Mouse (Mus musculus) lung, postnatal 0 days (tissue): Measurements from ENCODE around the gene Cklf. TPM values are rescaled to one million over a fixed set of nuclear protein-coding genes. Genes with fewer than 3 reads are reported as not detected.

Experiments
- ATAC-seq: fragments of 200-750 bp; cut with Nextera tagmentation; 2 replicates; pipeline ENCODE4 v1.8.0; 2017; ENCODE audit warnings: moderate library complexity
- DNase-seq: peaks from one replicate; pipeline ENCODE4 v3.0.0-alpha.2; 2016; ENCODE audit warnings: low spot score
- H3K27ac ChIP-seq: fragments of 300-500 bp; sonication (generic); 2 replicates; pipeline ENCODE4 v1.5.1; 2014; ENCODE audit warnings: antibody characterized with exemption, mild to moderate bottlenecking, low read length, mixed read lengths
- H3K27me3 ChIP-seq: fragments of 300-500 bp; sonication (generic); replicated peaks from 2 replicates; pipeline ENCODE4 v1.6.1; 2014; ENCODE audit warnings: low read length, mixed read lengths; ENCODE audit not compliant: insufficient read depth
- H3K36me3 ChIP-seq: fragments of 300-500 bp; sonication (generic); 2 replicates; pipeline ENCODE4 v1.6.1; 2014; ENCODE audit warnings: low read length, mixed read lengths; ENCODE audit not compliant: insufficient read depth
- H3K4me1 ChIP-seq: fragments of 300-500 bp; sonication (generic); 2 replicates; pipeline ENCODE4 v1.6.1; 2014; ENCODE audit warnings: antibody characterized with exemption, low read depth, low read length, mixed read lengths; ENCODE audit not compliant: insufficient read depth
- H3K4me2 ChIP-seq: fragments of 300-500 bp; sonication (generic); replicated peaks from 2 replicates; pipeline ENCODE4 v1.6.1; 2014; ENCODE audit warnings: low read depth, mild to moderate bottlenecking, low read length, moderate library complexity, mixed read lengths
- H3K4me3 ChIP-seq: fragments of 300-500 bp; sonication (generic); 2 replicates; pipeline ENCODE4 v1.5.1; 2014; ENCODE audit warnings: low read depth, low read length
- H3K9ac ChIP-seq: fragments of 300-500 bp; sonication (generic); replicated peaks from 2 replicates; pipeline ENCODE4 v1.6.1; 2014; ENCODE audit warnings: low read depth, mild to moderate bottlenecking
- H3K9me3 ChIP-seq: fragments of 300-500 bp; sonication (generic); 2 replicates; pipeline ENCODE4 v1.6.1; 2016; ENCODE audit warnings: low read length, mixed read lengths
- CTCF ChIP-seq: IDR thresholded peaks from 2 replicates; pipeline ENCODE4 v1.5.1; 2016; ENCODE audit warnings: antibody characterized with exemption, mild to moderate bottlenecking
- EP300 ChIP-seq: IDR thresholded peaks from 2 replicates; pipeline ENCODE4 v1.6.1; 2016; ENCODE audit warnings: antibody characterized with exemption, mild to moderate bottlenecking, control low read depth
- WGBS: fragments of 180-500 bp; shearing (Covaris S2); extraction: QIAGEN DNeasy Blood & Tissue Kit; methylation state at CpG from one replicate; pipeline ENCODE4 v1.1.7; 2014; 5-methylcytosine and 5-hydroxymethylcytosine counted together
- polyA plus RNA-seq: library from polyadenylated mRNA; unstranded; fragments of >200 nt; fragmentation: Nextera tagmentation; extraction: Ambion mirVana; gene quantifications from 2 replicates; pipeline ENCODE4 v1.2.1, GENCODE M21; 2015

Gene Cklf
- polyA plus RNA-seq, 1 experiment from 2014 or later = 29.2 TPM

- no peaks in the 10 kb centered on the region for H3K4me1 ChIP-seq
- no peaks in the 10 kb centered on the region for H3K9me3 ChIP-seq
- ATAC-seq = no peak
- no peak overlapping the region for H3K4me2 ChIP-seq
- H3K27me3 ChIP-seq = no peaks in the 10 kb centered on the region
- H3K9ac ChIP-seq = no peak overlapping the region
- DNase-seq = no peak
- peaks cover 15% of the 10 kb centered on the region for H3K36me3 ChIP-seq
- WGBS = 76% methylated on average over 12 of the region's 12 CpGs
- H3K27ac ChIP-seq = no peak overlapping the region
- TF ChIP-seq CTCF (no peak), EP300 (no peak)
- no peak overlapping the region for H3K4me3 ChIP-seq
Observed at GRCm38 (mm10) chr8:104242038-104242644, 8.5 kb upstream of the Cklf start.

GRCm38 (mm10) chr8:104246621-104247020 lies 4.0 kb upstream of the Cklf start:
- TF ChIP-seq CTCF = no peak
- no peak for TF ChIP-seq EP300
- no peaks in the 10 kb centered on the region for H3K9me3 ChIP-seq
- H3K9ac ChIP-seq = no peak overlapping the region
- no peak overlapping the region for H3K27ac ChIP-seq
- H3K27me3 ChIP-seq = no peaks in the 10 kb centered on the region
- DNase-seq (peak; percentile 14), ATAC-seq (no peak)
- H3K4me2 ChIP-seq = no peak overlapping the region
- H3K4me1 ChIP-seq = peaks cover under 1% of the 10 kb centered on the region; the same call in 1 of the 2 replicates
- H3K4me3 ChIP-seq = no peak overlapping the region
- WGBS = 74% methylated on average over 4 of the region's 4 CpGs
- peaks cover 5% of the 10 kb centered on the region; the same call in 1 of the 2 replicates for H3K36me3 ChIP-seq

- WGBS = 56% methylated on average over 22 of the region's 22 CpGs
- peaks cover 5% of the 10 kb centered on the region; the same call in 1 of the 2 replicates for H3K36me3 ChIP-seq
Observed at GRCm38 (mm10) chr8:104247054-104247907, 3.4 kb upstream of the Cklf start.

DNA sequence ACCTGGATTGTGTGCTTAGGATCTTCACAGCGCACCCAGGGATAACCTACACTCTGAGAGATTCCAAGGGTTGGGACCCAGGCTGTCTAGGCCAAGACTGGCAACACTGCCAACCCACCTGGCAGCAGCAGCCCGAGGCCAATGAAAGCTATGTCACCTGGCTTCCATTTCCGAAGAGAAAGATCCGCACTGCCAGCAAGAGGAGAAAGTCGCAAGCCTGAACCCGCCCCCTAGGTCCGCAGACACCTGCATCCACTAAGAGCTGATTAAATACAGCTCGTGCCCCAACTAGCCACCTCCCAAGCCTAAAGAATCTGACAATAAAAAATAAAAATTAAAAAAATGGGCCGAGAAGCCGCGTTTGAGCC lies 2.8 kb upstream of the Cklf start:
- H3K4me2 ChIP-seq = peak overlapping the region; percentile 87
- no peaks in the 10 kb centered on the region for H3K27me3 ChIP-seq
- H3K9me3 ChIP-seq = no peaks in the 10 kb centered on the region
- TF ChIP-seq EP300 (no peak), CTCF (no peak)
- H3K27ac ChIP-seq = peak overlapping the region; percentile 76
- peak overlapping the region; percentile 84 for H3K4me3 ChIP-seq
- DNase-seq (peak; percentile 16), ATAC-seq (peak; percentile 10; the same call in 1 of the 2 replicates)
- H3K4me1 ChIP-seq = peaks cover 4% of the 10 kb centered on the region; the same call in 1 of the 2 replicates
- no peaks in the 10 kb centered on the region for H3K36me3 ChIP-seq
- peak overlapping the region; percentile 82 for H3K9ac ChIP-seq
- WGBS = 3% methylated on average over 11 of the region's 11 CpGs

More at GRCm38 (mm10) chr8:104247054-104247907, 3.4 kb upstream of the Cklf start:
- TF ChIP-seq EP300 = no peak
- no peak for TF ChIP-seq CTCF
- H3K27me3 ChIP-seq = no peaks in the 10 kb centered on the region
- H3K4me3 ChIP-seq = peak overlapping the region; percentile 84
- H3K27ac ChIP-seq = 0 out of 2 replicates have a peak overlapping the region, but pooled peaks have one; percentile 76
- ATAC-seq = no peak
- H3K4me1 ChIP-seq = peaks cover 4% of the 10 kb centered on the region; the same call in 1 of the 2 replicates
- peak overlapping the region; percentile 87 for H3K4me2 ChIP-seq
- peak; percentile 17 for DNase-seq
- H3K9ac ChIP-seq = peak overlapping the region; percentile 82
- H3K9me3 ChIP-seq = no peaks in the 10 kb centered on the region

GRCm38 (mm10) chr8:104248276-104248675 lies 2.4 kb upstream of the Cklf start, which contains the start of gene Tk2:
Tk2 (minus strand) TSS chr8:104248558.
- whole genome bisulfite sequencing = under 1% methylated on average over 28 of the region's 28 CpGs
- peaks cover 4% of the 10 kb centered on the region; the same call in 1 of the 2 replicates for H3K4me1 ChIP-seq
- DNase-seq = peak; percentile 93
- peak within 1 kb of the TSS; percentile 76 for H3K27ac ChIP-seq
- peak within 1 kb of the TSS; percentile 87 for H3K4me2 ChIP-seq
- peak within 1 kb of the TSS; percentile 84 for H3K4me3 ChIP-seq
- TF ChIP-seq EP300 (no peak), CTCF (no peak)
- H3K9me3 ChIP-seq = no peaks in the 10 kb centered on the region
- H3K9ac ChIP-seq = peak within 1 kb of the TSS; percentile 82
- no peaks in the 10 kb centered on the region for H3K36me3 ChIP-seq
- no peaks in the 10 kb centered on the region for H3K27me3 ChIP-seq
- ATAC-seq = peak; percentile 92

DNA sequence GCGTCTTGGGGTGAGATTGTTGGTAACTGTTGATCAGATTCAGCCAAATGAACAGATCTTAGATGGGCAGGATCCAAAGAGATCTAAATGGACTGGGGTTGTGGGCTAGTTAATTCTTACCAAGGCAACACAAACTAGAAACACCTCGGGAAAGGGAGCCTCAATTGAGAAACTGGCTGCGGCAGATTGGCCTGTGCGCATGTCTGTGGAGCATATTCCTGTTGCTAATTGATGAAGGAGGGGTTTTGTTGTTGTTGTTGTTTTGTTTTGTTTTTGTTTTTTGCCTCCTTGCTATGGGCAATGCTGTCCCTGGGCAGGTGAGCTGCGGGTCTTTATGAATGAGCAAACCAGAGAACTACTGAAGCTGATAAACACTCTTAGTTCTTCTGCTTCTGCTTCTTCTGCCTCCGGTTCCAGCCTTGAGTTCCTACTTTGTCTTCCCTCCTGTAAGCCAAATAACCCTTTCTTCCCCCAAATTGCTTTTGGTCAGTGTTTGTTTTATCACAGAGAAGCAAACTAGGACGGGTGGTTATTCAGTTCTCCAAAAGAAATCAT lies 1.1 kb upstream of the Cklf start:
- Histone ChIP-seq H3K4me2 (no peak overlapping the region), H3K4me1 (peaks cover 4% of the 10 kb centered on the region; the same call in 1 of the 2 replicates), H3K27ac (no peak overlapping the region), H3K9ac (no peak overlapping the region), H3K36me3 (no peaks in the 10 kb centered on the region), H3K9me3 (no peaks in the 10 kb centered on the region), H3K27me3 (no peaks in the 10 kb centered on the region), H3K4me3 (no peak overlapping the region)
- DNase-seq (no peak), ATAC-seq (no peak)
- TF ChIP-seq EP300 = no peak
- TF ChIP-seq CTCF = no peak
- WGBS = 74% methylated on average over 7 of the region's 7 CpGs
